Mouse (Mus musculus): ENCODE measurements around the gene Arhgef3. TPM values are rescaled to one million over a fixed set of nuclear protein-coding genes. Genes with fewer than 3 reads are reported as not detected.
A peak's percentile ranks its signal among the peaks of the same experiment; 100 is the strongest.

Gene Arhgef3
- polyA plus RNA-seq, 1 experiment from 2014 or later = 16.2 TPM

DNA sequence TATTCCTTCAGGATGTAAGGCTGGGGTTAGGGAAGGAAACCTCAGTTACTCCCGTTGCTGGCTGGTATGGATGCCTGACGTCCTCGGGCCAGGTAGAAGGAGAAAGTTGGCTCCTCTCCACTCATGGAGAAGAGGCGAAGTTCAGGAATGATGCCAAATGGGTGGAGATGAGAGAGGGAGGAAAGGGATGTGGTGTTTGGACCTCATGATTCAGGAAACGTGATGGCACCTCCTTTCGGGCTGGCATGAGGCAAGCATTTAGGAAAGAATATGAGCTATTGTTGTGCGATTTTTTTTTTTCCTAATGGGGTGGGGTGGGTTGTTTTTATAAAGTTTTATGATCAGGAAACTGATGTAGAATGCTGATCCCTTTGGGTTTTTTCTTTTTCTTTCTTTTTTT, 210.0 kb downstream of the Arhgef3 start:
- no peak overlapping the region for H3K27ac ChIP-seq (replicated peaks)
- no peak overlapping the region for H3K9ac ChIP-seq
- 0 out of 2 replicates have a peak, but pooled peaks cover 4% of the 10 kb centered on the region for H3K4me1 ChIP-seq
- 61% methylated on average over 7 of the region's 7 CpGs for WGBS
- ATAC-seq (ENCODE audit: insufficient number of reproducible peaks, low FRiP score, low TSS enrichment, low read depth) = no peak
- no peaks in the 10 kb centered on the region for H3K9me3 ChIP-seq (replicated peaks)
- H3K36me3 ChIP-seq = no peaks in the 10 kb centered on the region
- no peak overlapping the region; the same call in 1 of the 2 replicates for H3K4me2 ChIP-seq (replicated peaks)
- H3K4me3 ChIP-seq (replicated peaks) = no peak overlapping the region
- H3K27me3 ChIP-seq = no peaks in the 10 kb centered on the region

DNA sequence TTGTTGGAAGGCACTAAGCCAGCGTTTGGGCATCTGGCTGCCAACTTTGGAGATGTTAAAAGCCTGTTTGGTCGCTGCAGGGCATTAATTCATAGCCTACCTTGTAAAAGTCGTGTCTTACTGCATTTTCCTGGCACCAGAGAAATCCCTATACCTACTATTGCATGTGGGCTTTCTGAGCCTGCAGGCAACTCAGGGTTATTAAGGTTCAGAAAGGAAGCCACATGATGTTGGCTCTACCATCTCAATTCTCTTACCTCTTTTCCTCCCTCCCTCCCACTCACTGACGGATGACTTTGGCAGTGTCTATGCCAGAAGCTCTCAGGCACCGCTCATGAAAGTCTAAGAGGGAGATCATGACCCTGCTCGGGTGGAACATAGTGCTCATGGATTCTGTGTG, 210.8 kb downstream of the Arhgef3 start:
- no peak overlapping the region for H3K4me3 ChIP-seq (replicated peaks)
- H3K4me1 ChIP-seq = 0 out of 2 replicates have a peak, but pooled peaks cover 4% of the 10 kb centered on the region
- no peak for ATAC-seq (ENCODE audit: insufficient number of reproducible peaks, low FRiP score, low TSS enrichment, low read depth)
- H3K9ac ChIP-seq = no peak overlapping the region
- H3K27ac ChIP-seq (replicated peaks) = no peak overlapping the region; the same call in 1 of the 2 replicates
- H3K9me3 ChIP-seq (replicated peaks) = no peaks in the 10 kb centered on the region
- H3K36me3 ChIP-seq = no peaks in the 10 kb centered on the region
- 59% methylated on average over 6 of the region's 6 CpGs for WGBS
- H3K4me2 ChIP-seq (replicated peaks) = no peak overlapping the region
- H3K27me3 ChIP-seq = no peaks in the 10 kb centered on the region

DNA sequence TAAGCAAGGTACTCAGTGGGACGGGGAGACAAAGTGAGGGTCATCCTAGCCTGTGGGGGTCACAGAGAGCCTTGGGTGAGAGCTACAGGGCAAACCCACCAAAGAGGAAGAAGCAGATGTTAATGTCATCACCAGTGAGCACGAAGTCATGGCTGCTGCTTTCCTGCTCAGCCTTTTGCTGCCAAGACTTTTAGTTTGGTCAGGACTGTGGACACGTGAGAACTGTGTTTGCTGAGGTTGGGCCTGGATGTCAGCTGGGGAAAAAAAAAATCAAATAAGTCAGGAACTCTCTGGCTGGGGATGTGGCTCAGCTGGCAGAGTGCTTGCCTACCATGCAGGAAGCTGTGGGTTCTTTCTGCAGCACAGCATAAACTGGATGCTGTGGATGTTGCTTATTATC, 213.2 kb downstream of the Arhgef3 start:
- Histone ChIP-seq H3K4me2 (replicated peaks) (no peak overlapping the region), H3K27me3 (no peaks in the 10 kb centered on the region), H3K4me1 (peaks cover 18% of the 10 kb centered on the region), H3K9ac (no peak overlapping the region), H3K4me3 (replicated peaks) (no peak overlapping the region), H3K9me3 (replicated peaks) (no peaks in the 10 kb centered on the region), H3K27ac (replicated peaks) (no peak overlapping the region), H3K36me3 (no peaks in the 10 kb centered on the region)
- WGBS = 51% methylated on average over 3 of the region's 3 CpGs
- no peak for ATAC-seq (ENCODE audit: insufficient number of reproducible peaks, low FRiP score, low TSS enrichment, low read depth)

DNA sequence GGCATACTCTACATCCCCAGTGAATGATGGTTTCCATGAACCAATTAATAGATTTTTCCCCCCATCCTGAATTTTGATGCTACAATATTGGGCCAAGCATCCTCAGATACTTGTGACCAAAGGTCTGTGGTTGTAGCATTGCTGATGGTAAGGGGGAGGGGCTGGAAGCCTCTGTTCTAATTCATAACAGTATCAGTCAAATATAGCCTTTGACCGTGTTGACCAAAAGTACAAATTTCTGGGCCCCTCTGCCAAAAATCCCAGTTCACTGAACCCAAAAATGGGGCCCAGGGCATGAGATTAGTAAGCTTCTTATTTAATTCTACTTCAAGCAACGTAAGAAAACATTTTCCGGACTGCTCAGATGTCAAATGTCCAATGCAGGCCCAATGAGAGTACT, 214.3 kb downstream of the Arhgef3 start:
- Histone ChIP-seq H3K36me3 (no peaks in the 10 kb centered on the region), H3K9me3 (replicated peaks) (no peaks in the 10 kb centered on the region), H3K4me1 (peaks cover 18% of the 10 kb centered on the region), H3K4me3 (replicated peaks) (no peak overlapping the region), H3K27ac (replicated peaks) (no peak overlapping the region), H3K9ac (no peak overlapping the region), H3K4me2 (replicated peaks) (no peak overlapping the region), H3K27me3 (peaks cover 3% of the 10 kb centered on the region; the same call in 1 of the 2 replicates)
- WGBS = 76% methylated on average over 3 of the region's 3 CpGs
- ATAC-seq (ENCODE audit: insufficient number of reproducible peaks, low FRiP score, low TSS enrichment, low read depth) = no peak

DNA sequence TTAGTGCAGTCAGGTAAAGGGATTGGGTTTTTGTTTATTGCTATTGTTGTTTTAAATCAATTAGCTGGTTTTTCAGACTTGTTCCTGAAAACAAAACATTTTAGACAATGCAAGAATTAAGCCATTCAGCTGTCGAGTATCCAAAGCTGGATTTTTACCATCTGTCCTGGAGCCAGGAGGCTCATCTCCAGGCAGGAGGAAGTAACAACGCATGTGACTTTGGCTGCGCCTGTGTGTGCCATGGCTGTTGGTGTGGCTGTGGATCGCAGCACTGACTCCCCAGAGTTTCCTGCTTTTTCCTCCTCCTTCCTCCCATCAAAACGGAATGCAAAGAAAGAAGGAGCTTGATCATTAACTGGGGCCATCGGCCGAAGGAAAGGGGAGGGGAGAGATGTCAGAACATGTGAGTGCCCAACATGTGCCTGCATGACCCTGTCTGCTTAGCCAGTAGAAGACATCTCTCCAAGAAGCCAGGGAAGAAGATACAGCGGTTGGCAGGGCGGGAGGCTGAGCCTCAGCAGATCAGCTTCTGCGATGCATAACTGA, 216.9 kb downstream of the Arhgef3 start:
- 64% methylated on average over 10 of the region's 10 CpGs for WGBS
- H3K4me1 ChIP-seq = peaks cover 33% of the 10 kb centered on the region
- no peak overlapping the region for H3K4me2 ChIP-seq (replicated peaks)
- peaks cover 5% of the 10 kb centered on the region; the same call in 1 of the 2 replicates for H3K27me3 ChIP-seq
- no peak for ATAC-seq (ENCODE audit: insufficient number of reproducible peaks, low FRiP score, low TSS enrichment, low read depth)
- H3K27ac ChIP-seq (replicated peaks) = no peak overlapping the region
- no peaks in the 10 kb centered on the region for H3K9me3 ChIP-seq (replicated peaks)
- H3K36me3 ChIP-seq = no peaks in the 10 kb centered on the region
- no peak overlapping the region for H3K9ac ChIP-seq
- H3K4me3 ChIP-seq (replicated peaks) = no peak overlapping the region

DNA sequence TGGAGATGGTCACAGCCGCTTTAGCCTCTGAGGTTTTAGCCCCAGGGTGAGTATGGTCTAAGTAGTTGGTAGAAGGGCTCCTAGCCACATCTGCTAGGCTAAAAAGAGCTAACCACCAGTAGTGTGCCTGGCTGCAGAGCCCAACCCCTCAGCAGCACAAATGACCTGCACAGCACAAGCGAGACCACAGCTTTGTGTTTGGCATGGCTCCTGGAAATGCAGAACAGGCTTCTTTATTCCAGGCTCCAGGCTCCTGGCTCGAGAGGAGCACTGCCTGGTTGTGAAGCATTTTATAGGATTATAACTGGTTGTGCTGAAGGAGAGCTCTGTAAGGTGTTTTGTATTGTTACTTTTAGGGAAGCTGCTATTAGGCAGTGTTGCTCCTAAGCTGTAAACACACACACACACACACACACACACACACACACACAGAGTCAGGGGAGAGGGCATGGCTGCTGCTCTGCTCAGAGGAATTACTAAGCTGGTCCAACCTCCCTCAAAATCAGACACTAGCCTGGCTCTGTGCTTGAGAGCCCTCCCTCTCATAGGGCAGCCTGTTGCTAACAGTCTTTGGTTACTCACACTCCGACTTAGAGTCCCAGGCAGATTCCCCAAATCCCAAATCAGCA, 217.8 kb downstream of the Arhgef3 start:
- Histone ChIP-seq H3K27ac (replicated peaks) (no peak overlapping the region), H3K4me3 (replicated peaks) (no peak overlapping the region), H3K4me1 (peaks cover 36% of the 10 kb centered on the region), H3K36me3 (no peaks in the 10 kb centered on the region), H3K9ac (no peak overlapping the region), H3K9me3 (replicated peaks) (no peaks in the 10 kb centered on the region), H3K27me3 (peaks cover 5% of the 10 kb centered on the region; the same call in 1 of the 2 replicates), H3K4me2 (replicated peaks) (no peak overlapping the region)
- 34% methylated on average over 4 of the region's 4 CpGs for WGBS
- 0 out of 2 replicates have a peak, but pooled peaks have one; percentile 51 for ATAC-seq (ENCODE audit: insufficient number of reproducible peaks, low FRiP score, low TSS enrichment, low read depth)

DNA sequence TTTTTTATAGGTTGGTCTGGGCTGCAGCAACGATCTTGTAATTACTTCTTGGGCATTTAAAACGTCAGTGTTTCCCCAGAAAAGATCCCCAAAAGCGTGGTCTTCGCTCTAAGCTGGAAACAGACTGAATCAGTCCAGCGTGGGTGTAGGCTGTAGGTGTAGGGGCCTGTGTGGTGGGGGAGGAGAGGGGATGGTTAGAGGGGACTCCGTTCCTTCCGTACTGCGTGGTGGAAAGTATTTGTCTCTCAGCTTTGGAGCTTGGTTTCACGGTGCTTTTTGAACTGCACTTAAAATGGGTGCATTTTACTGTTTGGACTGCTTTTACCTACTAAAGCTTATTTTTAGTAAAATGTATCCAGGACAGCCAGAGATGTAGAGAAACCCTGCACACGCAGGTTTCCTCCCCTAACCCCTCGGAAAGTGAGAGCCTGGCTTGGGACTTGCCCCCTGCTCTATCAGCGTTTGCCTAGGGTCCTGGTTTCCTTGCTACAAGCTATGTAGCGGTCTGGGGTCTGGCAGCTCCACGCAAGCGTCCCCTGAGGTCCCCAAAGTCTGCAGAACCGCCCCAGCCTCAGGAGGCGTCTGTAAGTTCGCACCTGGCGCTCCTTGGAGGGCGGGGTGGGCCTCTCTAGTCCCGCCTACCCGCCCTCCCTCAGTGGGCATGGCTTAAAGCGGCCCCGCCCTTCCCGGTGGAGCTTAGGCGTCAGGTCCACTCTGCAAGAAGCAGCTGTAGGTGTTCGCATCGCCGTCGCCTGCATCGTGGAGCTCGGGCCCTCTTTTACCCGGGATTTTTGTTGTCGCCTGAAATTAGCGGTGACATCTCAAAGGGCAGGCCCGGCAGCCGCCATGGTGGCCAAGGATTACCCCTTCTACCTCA, 220.9 kb downstream of the Arhgef3 start:
- ATAC-seq (ENCODE audit: insufficient number of reproducible peaks, low FRiP score, low TSS enrichment, low read depth) = peak; percentile 90
- Histone ChIP-seq H3K36me3 (no peaks in the 10 kb centered on the region), H3K4me3 (replicated peaks) (peak overlapping the region; percentile 60), H3K4me2 (replicated peaks) (peak overlapping the region; percentile 98), H3K4me1 (peaks cover 32% of the 10 kb centered on the region), H3K9me3 (replicated peaks) (no peaks in the 10 kb centered on the region), H3K27ac (replicated peaks) (no peak overlapping the region), H3K9ac (peak overlapping the region; percentile 35), H3K27me3 (peaks cover 5% of the 10 kb centered on the region; the same call in 1 of the 2 replicates)
- 4% methylated on average over 37 of the region's 37 CpGs for WGBS

DNA sequence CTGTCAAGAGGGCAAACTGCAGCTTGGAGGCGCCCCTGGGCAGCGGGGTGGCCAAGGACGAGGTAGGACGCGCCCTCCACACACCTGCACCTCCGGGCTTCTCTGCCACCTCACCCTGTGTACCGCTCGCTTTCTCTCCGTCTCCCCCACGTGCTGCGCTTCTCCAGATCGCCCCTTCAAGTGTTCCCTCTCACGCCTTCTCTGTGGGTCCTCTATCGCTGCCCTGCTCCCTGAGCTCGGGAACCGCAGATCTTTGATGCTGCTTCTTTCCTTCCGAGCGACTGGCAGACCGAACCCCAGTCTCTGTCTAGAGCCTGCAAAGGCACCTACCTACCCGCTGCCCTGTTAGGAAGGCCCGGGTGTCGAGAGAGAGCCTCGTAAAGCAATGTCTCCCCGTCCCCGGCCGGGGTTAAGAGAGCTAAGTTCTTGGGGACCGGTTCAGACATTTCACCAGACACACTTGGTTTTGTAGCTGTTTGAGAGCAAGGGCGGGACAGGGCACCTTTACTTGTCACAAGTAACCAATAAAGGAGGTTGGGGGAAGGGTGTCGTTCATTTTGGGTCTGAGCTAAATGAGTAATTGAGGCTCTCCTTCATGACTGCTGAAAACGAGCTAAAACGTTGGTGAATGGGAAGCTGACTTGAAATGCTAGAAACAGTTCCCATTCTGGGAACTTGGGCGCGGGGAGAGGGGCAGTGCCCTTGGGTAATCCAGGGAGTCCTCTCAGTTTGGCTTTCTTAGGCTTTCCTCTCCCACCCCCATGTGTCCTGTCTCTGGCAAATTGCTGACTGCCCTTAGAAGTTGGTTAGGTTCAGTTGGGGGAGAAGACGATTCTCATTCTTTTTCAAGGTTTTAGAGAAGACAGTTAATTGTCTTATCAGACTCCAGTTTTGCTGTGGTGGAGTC, 221.8 kb downstream of the Arhgef3 start:
- Histone ChIP-seq H3K9ac (peak overlapping the region; percentile 35), H3K4me3 (replicated peaks) (peak overlapping the region; percentile 60), H3K36me3 (no peaks in the 10 kb centered on the region), H3K4me2 (replicated peaks) (peak overlapping the region; percentile 98), H3K27ac (replicated peaks) (no peak overlapping the region), H3K27me3 (peaks cover 5% of the 10 kb centered on the region; the same call in 1 of the 2 replicates), H3K9me3 (replicated peaks) (no peaks in the 10 kb centered on the region), H3K4me1 (peaks cover 32% of the 10 kb centered on the region)
- 4% methylated on average over 34 of the region's 34 CpGs for WGBS
- ATAC-seq (ENCODE audit: insufficient number of reproducible peaks, low FRiP score, low TSS enrichment, low read depth) = peak; percentile 67

DNA sequence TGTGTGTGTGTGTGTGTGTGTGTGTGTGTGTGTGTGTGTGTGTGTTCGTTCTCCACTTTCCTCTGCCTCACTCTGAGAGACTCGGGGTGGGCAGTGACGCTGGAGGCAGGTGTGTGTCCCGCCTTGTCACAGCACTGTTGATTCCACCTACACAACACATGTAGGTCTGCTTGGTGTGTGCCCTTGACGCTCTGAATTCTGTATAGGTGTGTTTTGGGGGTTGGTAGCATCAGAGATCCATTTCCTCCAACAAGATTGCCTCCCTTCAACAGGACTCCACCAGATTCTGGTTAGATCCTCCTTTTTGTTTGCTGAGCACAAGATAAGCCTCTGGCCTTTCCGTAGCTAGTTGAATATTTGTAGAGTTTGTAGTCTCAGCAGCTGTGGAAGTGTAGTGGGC, 222.5 kb downstream of the Arhgef3 start:
- Histone ChIP-seq H3K27ac (replicated peaks) (no peak overlapping the region), H3K9me3 (replicated peaks) (no peaks in the 10 kb centered on the region), H3K4me3 (replicated peaks) (peak overlapping the region; percentile 60), H3K4me1 (peaks cover 25% of the 10 kb centered on the region), H3K27me3 (peaks cover 5% of the 10 kb centered on the region; the same call in 1 of the 2 replicates), H3K36me3 (no peaks in the 10 kb centered on the region), H3K9ac (no peak overlapping the region), H3K4me2 (replicated peaks) (peak overlapping the region; percentile 98)
- WGBS = 54% methylated on average over 6 of the region's 6 CpGs
- no peak for ATAC-seq (ENCODE audit: insufficient number of reproducible peaks, low FRiP score, low TSS enrichment, low read depth)

DNA sequence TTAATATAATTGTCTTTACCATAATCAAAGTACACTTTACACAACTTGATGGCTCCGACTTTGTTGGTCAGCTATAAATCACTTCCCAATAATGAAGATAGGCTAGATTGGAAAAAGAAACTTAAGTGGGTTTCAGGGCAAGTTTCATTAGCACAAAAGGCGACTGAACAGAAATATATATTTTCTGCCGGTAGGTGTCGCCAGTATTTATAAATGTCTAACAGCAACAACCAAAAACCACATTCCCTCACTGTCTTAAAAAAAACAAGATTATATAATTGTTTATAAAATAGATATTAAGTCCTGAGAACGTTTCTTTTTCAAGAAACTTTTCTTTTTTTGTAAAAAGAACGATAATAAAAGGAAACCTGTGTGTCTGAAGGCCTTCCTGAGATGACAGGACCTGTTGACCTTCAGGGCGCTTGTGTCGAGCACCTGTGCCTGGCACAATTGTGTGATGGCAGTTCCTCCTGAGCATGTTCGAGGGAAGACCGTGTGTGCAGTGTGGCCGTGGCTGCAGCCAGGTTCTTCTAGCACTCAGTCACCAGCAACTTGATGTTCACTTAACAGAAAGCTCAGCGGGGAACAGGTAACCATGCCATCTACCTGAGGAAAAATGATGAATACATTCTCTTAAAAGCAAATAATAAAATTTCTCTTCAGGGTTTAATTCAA, 223.5 kb downstream of the Arhgef3 start:
- peak overlapping the region; percentile 60; the same call in 1 of the 2 replicates for H3K4me3 ChIP-seq (replicated peaks)
- H3K4me2 ChIP-seq (replicated peaks) = no peak overlapping the region
- H3K27ac ChIP-seq (replicated peaks) = no peak overlapping the region
- H3K27me3 ChIP-seq = peaks cover 5% of the 10 kb centered on the region; the same call in 1 of the 2 replicates
- ATAC-seq (ENCODE audit: insufficient number of reproducible peaks, low FRiP score, low TSS enrichment, low read depth) = no peak
- H3K9me3 ChIP-seq (replicated peaks) = no peaks in the 10 kb centered on the region
- no peak overlapping the region for H3K9ac ChIP-seq
- peaks cover 19% of the 10 kb centered on the region for H3K4me1 ChIP-seq
- WGBS = 30% methylated on average over 12 of the region's 12 CpGs
- no peaks in the 10 kb centered on the region for H3K36me3 ChIP-seq

Data from embryonic facial prominence, embryonic 15.5 days (tissue).